Mouse (Mus musculus) liver, embryonic 14.5 days (tissue): Measurements from ENCODE around the gene Mybphl. TPM values are rescaled to one million over a fixed set of nuclear protein-coding genes. Genes with fewer than 3 reads are reported as not detected.

Experiments
- ATAC-seq: fragments of 200-750 bp; cut with Nextera tagmentation; 2 replicates; pipeline ENCODE4 v1.8.0; 2017; ENCODE audit warnings: moderate number of reproducible peaks, mild to moderate bottlenecking, moderate library complexity; ENCODE audit not compliant: insufficient read depth
- DNase-seq, 3 experiments: peaks; one replicate each; pipeline ENCODE4 v3.0.0-alpha.2; 2012 to 2013; ENCODE audit warnings: low read depth in 3 of 3, low spot score in 3 of 3
- H3K27ac ChIP-seq: fragments of 300-500 bp; sonication (generic); 2 replicates; pipeline ENCODE4 v1.5.1; 2014; ENCODE audit warnings: moderate library complexity, mild to moderate bottlenecking, control low read depth, inconsistent platforms
- H3K27me3 ChIP-seq: fragments of 300-500 bp; sonication (generic); 2 replicates; pipeline ENCODE4 v1.6.1; 2014; ENCODE audit warnings: mild to moderate bottlenecking, low read length, moderate library complexity; ENCODE audit not compliant: control insufficient read depth, insufficient read depth
- H3K36me3 ChIP-seq: fragments of 300-500 bp; sonication (generic); replicated peaks from 2 replicates; pipeline ENCODE4 v1.6.1; 2014; ENCODE audit warnings: low read depth; ENCODE audit not compliant: control insufficient read depth, insufficient read depth
- H3K4me1 ChIP-seq, 2 experiments: fragments of 200-500 bp in 1 of 2; fragments of 300-500 bp in 1 of 2; sonication (generic) in 1 of 2; replicated peaks; 2 replicates each; pipeline ENCODE4 v1.6.1; 2012 to 2014; ENCODE audit warnings: antibody characterized with exemption in 1 of 2, inconsistent platforms in 1 of 2, low read length in 1 of 2; ENCODE audit not compliant: control insufficient read depth in 2 of 2, insufficient read depth in 2 of 2
- H3K4me2 ChIP-seq: fragments of 300-500 bp; sonication (generic); 2 replicates; pipeline ENCODE4 v1.6.1; 2014; ENCODE audit warnings: low read depth, mild to moderate bottlenecking, control low read depth, moderate library complexity
- H3K4me3 ChIP-seq, 2 experiments: fragments of 200-500 bp in 1 of 2; fragments of 300-500 bp in 1 of 2; sonication (generic) in 1 of 2; 2 replicates each; pipeline ENCODE4 v1.5.1; 2012 to 2014; ENCODE audit warnings: low read depth in 2 of 2, low read length in 2 of 2, mild to moderate bottlenecking in 2 of 2, control low read depth in 1 of 2, inconsistent platforms in 1 of 2, moderate library complexity in 1 of 2; ENCODE audit not compliant: insufficient read depth in 1 of 2
- H3K9ac ChIP-seq: fragments of 300-500 bp; sonication (generic); replicated peaks from 2 replicates; pipeline ENCODE4 v1.6.1; 2014; ENCODE audit warnings: mild to moderate bottlenecking, control low read depth, moderate library complexity
- H3K9me3 ChIP-seq: fragments of 300-500 bp; sonication (generic); 2 replicates; pipeline ENCODE4 v1.6.1; 2016; ENCODE audit warnings: low read length, mixed read lengths; ENCODE audit not compliant: control insufficient read depth
- CTCF ChIP-seq: IDR thresholded peaks from 2 replicates; pipeline ENCODE4 v1.5.1; 2016; ENCODE audit warnings: antibody characterized with exemption, low read depth, control low read depth
- EP300 ChIP-seq: IDR thresholded peaks from 2 replicates; pipeline ENCODE4 v1.6.1; 2016; ENCODE audit warnings: antibody characterized with exemption, low read depth
- WGBS: fragments of 180-500 bp; shearing (Covaris S2); extraction: QIAGEN DNeasy Blood & Tissue Kit; methylation state at CpG from one replicate; pipeline ENCODE4 v1.1.7; 2014; ENCODE audit not compliant: insufficient replicate concordance; 5-methylcytosine and 5-hydroxymethylcytosine counted together
- polyA plus RNA-seq, 2 experiments: library from polyadenylated mRNA; depleted of rRNA in 1 of 2; stranded (reverse) in 1 of 2; unstranded in 1 of 2; fragments of >200 nt; fragmentation: Nextera tagmentation in 1 of 2; extraction: Ambion mirVana in 1 of 2; gene quantifications; 2 replicates each; pipeline versions ENCODE4 v1.2.1 to v1.2.3; 2012 to 2014

The Mybphl gene
- polyA plus RNA-seq (2012; rRNA removed) (0.17 and 0.20 TPM in 2 replicates), polyA plus RNA-seq (2014; fragmentation: Nextera tagmentation; extraction: Ambion mirVana) (0.10 and 0.39 TPM in 2 replicates)

DNA sequence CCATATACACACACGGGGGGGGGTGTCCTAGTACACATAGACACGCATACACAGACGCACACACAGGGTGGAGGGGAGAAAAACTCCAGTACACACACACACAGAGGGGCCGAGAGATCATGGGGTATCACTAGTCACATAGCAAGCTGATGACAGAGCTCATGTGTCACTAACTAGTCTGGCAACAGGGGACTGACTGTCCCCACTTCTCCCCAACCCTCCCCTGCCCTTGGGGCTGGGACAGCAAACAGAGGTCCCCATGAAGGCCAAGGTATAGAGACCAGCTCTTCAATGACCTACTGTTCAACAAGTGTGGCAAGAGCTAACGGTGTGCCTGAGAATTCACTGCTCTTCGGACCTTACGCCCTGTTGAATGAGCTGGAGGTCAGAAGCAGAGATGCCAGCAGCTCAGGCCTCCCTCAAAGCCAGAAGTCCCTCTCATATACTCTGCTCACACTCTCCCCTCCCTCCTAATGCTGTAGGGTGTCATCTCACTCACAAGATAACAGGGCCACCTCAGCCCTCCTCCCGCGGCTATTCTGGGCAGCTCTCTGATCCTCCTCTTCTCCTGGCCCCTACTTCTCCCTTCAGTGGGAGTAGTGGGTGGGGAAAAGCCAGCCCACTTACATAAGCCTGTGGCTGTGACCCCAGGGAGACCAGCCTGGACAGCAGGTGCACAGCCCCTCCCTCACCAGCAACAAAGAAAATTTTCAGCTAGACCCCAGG is at the start of gene Mybphl:
TSS of gene Mybphl (plus strand) at position 642 of the 726 bp plus-strand sequence.
- 48% methylated on average over 9 of the region's 9 CpGs for WGBS
- TF ChIP-seq EP300 (no peak), CTCF (no peak)
- H3K4me1 ChIP-seq: peaks cover 0 to 14% of the 10 kb centered on the region in 2 experiments; a peak in 2 of 4 replicates
- H3K4me3 ChIP-seq: no peak within 1 kb of the TSS
- H3K9ac ChIP-seq: no peak within 1 kb of the TSS
- H3K27ac ChIP-seq: no peak within 1 kb of the TSS
- ATAC-seq (0 out of 2 replicates have a peak, but pooled peaks have one; percentile 16), DNase-seq (no peak)
- H3K9me3 ChIP-seq: no peaks in the 10 kb centered on the region
- H3K27me3 ChIP-seq: no peaks in the 10 kb centered on the region
- H3K4me2 ChIP-seq: no peak within 1 kb of the TSS
- no peaks in the 10 kb centered on the region for H3K36me3 ChIP-seq

DNA sequence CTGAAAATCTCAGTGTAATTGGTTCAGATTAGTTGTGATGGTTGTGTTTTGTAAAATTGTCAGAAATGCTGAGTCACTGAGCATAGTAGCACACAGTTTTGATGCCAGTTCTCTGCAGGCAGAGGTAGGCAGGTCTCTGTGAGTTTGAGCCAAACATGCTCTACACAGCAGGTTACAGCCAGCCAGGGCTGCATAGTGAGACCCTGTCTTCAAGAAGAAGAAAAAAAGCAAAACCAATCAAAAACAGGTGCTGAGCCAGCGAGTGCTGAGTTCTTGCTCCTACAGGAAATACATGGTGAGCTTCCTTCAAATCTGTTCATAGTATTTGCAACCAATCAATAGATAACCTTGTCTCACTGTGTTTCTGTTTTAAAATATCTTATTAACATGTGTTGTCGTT is 46.2 kb upstream of the Mybphl start:
- Histone ChIP-seq H3K4me1 (peaks cover 0 to 10% of the 10 kb centered on the region in 2 experiments; a peak in 3 of 4 replicates), H3K4me3 (no peak overlapping the region), H3K27me3 (no peaks in the 10 kb centered on the region), H3K27ac (no peak overlapping the region), H3K9ac (no peak overlapping the region), H3K9me3 (no peaks in the 10 kb centered on the region), H3K4me2 (no peak overlapping the region), H3K36me3 (no peaks in the 10 kb centered on the region)
- ATAC-seq (no peak), DNase-seq (no peak)
- TF ChIP-seq CTCF (no peak), EP300 (no peak)
- WGBS: 32% methylated on average over 2 of the region's 2 CpGs

DNA sequence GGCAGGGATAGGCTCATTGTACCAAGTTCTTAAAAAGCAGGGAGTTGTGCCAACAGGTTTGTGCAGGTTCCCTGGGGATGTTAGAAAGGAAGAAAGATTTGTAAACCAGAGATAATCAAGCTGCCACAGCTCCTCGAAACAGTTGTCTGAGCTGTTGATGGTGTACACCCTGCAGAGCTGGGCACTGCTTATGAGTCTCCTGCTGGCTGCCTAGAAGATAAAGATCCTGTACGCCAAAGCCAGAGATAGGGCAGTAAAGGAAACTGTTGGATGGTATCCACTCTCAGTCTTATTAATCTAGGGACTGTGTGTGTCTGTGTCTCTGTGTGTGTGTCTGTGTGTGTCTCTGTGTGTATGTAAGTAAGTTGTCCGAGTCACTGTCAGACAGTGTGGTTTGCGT is 43.0 kb upstream of the Mybphl start:
- DNase-seq (no peak), ATAC-seq (no peak)
- Histone ChIP-seq H3K4me3 (no peak overlapping the region), H3K9me3 (no peaks in the 10 kb centered on the region), H3K27ac (no peak overlapping the region), H3K36me3 (no peaks in the 10 kb centered on the region), H3K27me3 (no peaks in the 10 kb centered on the region), H3K9ac (no peak overlapping the region), H3K4me1 (peaks cover 0 to 10% of the 10 kb centered on the region in 2 experiments; a peak in 3 of 4 replicates), H3K4me2 (no peak overlapping the region)
- TF ChIP-seq EP300: no peak
- no peak for TF ChIP-seq CTCF
- WGBS: 42% methylated on average over 4 of the region's 4 CpGs

DNA sequence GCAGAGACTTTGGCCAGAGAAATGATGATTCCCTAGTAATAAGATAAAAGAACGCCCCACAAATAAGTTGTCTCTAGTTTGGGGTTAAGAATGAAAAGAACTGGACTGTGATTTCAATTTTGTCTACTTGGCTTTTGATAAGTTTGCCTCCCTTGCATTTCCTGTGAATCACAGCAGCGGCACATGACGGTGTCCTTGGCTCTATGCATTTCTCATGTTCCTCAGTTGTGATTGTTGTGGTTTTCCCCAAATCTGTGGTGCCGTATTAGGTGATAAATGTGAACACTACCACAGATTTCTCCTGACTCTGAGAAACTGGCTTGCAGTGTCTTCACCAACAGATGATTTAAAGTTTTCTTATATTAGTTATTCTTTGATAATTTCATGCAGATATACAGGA is 42.6 kb upstream of the Mybphl start:
- Histone ChIP-seq H3K36me3 (no peaks in the 10 kb centered on the region), H3K4me3 (no peak overlapping the region), H3K4me2 (no peak overlapping the region), H3K27ac (no peak overlapping the region), H3K4me1 (peaks cover 0 to 10% of the 10 kb centered on the region in 2 experiments; a peak in 3 of 4 replicates), H3K9me3 (no peaks in the 10 kb centered on the region), H3K9ac (no peak overlapping the region), H3K27me3 (no peaks in the 10 kb centered on the region)
- ATAC-seq (no peak), DNase-seq (no peak)
- TF ChIP-seq EP300: no peak
- TF ChIP-seq CTCF: no peak
- 40% methylated on average over 4 of the region's 4 CpGs for WGBS

DNA sequence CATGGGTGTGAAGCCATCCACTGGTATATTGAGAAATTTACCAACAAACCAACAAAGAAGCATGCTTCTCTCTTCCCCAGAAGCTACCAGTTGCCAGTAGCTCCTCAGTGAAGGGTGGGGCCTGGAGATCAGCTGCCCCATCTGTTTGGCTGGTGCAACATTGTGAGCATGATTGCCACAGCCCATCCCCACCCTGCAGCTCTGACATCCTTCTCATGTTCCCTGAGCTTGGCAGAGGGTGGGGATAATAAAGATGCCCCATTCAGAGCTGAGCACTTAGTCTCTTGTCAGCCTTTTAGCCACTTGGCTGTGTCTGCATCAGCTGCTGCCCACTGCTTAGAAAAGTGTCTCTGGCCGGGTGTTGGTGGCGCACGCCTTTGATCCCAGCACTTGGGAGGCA is 41.7 kb upstream of the Mybphl start:
- 82% methylated on average over 3 of the region's 3 CpGs for WGBS
- ATAC-seq: peak; percentile 73; the same call in 1 of the 2 replicates
- no peak overlapping the region for H3K4me2 ChIP-seq

More for the DNA sequence above, 41.7 kb upstream of the Mybphl start:
- no peak overlapping the region for H3K9ac ChIP-seq
- H3K9me3 ChIP-seq: no peaks in the 10 kb centered on the region
- no peaks in the 10 kb centered on the region for H3K27me3 ChIP-seq
- no peak for TF ChIP-seq CTCF
- TF ChIP-seq EP300: peak; percentile 50; the same call in 1 of the 2 replicates
- no peak overlapping the region for H3K4me3 ChIP-seq
- H3K27ac ChIP-seq: no peak overlapping the region
- H3K4me1 ChIP-seq: peaks cover 0 to 10% of the 10 kb centered on the region in 2 experiments; a peak in 3 of 4 replicates
- peak; percentile 15 to 39 (median 26) for DNase-seq
- no peaks in the 10 kb centered on the region for H3K36me3 ChIP-seq
